Mouse (Mus musculus) hematopoietic stem cell, adult 5-6 weeks (primary cell): ENCODE measurements around the gene Ubr3. TPM values are rescaled to one million over a fixed set of nuclear protein-coding genes. Genes with fewer than 3 reads are reported as not detected.
A peak's percentile ranks its signal among the peaks of the same experiment; 100 is the strongest.

Experiments
- ATAC-seq, 2 experiments: fragments of 125-278 bp in 1 of 2; replicated peaks in 1 of 2; 2 replicates each; pipeline ENCODE4 v1.8.0; 2016 to 2017; ENCODE audit warnings: inconsistent platforms in 2 of 2, mild to moderate bottlenecking in 2 of 2, moderate number of reproducible peaks in 2 of 2, low read depth in 1 of 2, moderate TSS enrichment in 1 of 2; ENCODE audit not compliant: low FRiP score in 2 of 2, poor library complexity in 2 of 2, severe bottlenecking in 2 of 2, insufficient read depth in 1 of 2, low TSS enrichment in 1 of 2
- total RNA-seq: library from RNA; stranded (forward); fragments of 172-1452, 232-1000 nt; gene quantifications from 2 replicates; pipeline ENCODE4 v1.2.3, GENCODE M21; 2017

Gene Ubr3
- total RNA-seq, 1 experiment from 2014 or later, result 62.1 TPM

- 0 out of 4 replicates have a peak, but pooled peaks of 1 of the 2 experiments have one; percentile 9 for ATAC-seq
These were observed 168.1 kb downstream of the Ubr3 start for GRCm38 (mm10) chr2:70065116-70065515.

- no peak for ATAC-seq
These were observed 168.8 kb downstream of the Ubr3 start for GRCm38 (mm10) chr2:70065729-70066300.

- ATAC-seq, result no peak
These were observed 169.4 kb downstream of the Ubr3 start for GRCm38 (mm10) chr2:70066338-70067022.

- no peak for ATAC-seq
These were observed 172.8 kb downstream of the Ubr3 start for GRCm38 (mm10) chr2:70069861-70070260.

Other genes starting within 250 kb of the Ubr3 start
- not detected in 2 replicates for gene Klhl41, start 227.1 kb upstream of the Ubr3 start, total RNA-seq
- 16.5 and 18.6 TPM in 2 replicates for gene Fastkd1, start 183.7 kb upstream of the Ubr3 start, total RNA-seq
- 86.2 and 112 TPM in 2 replicates for gene Ppig, start 174.7 kb upstream of the Ubr3 start, total RNA-seq
- 4.5 and 8.9 TPM in 2 replicates for gene Ccdc173, start 107.7 kb upstream of the Ubr3 start, total RNA-seq
- 30.1 and 35.8 TPM in 2 replicates for gene Phospho2, start 107.6 kb upstream of the Ubr3 start, total RNA-seq
- 23.3 and 36.3 TPM in 2 replicates for gene Klhl23, start 75.3 kb upstream of the Ubr3 start, total RNA-seq
- 543 and 668 TPM in 2 replicates for gene Ssb, start 35.7 kb upstream of the Ubr3 start, total RNA-seq
- gene Mettl5, start 11.6 kb upstream of the Ubr3 start, total RNA-seq, result 36.4 and 42.1 TPM in 2 replicates
- 0.25 and 1.5 TPM in 2 replicates for gene Myo3b, start 141.9 kb downstream of the Ubr3 start, total RNA-seq